Mouse (Mus musculus) embryonic stem cell, embryonic (primary cell): Measurements from ENCODE around the gene Fgf13.

Experiments
- CTCF ChIA-PET, 4 experiments: fragments of 300-600 bp in 2 of 4; fragments of 350-600 bp in 2 of 4; sonication (Branson Sonifier 250); formaldehyde crosslinking; loops; one replicate each; lab custom pipeline; 2022; ENCODE audit warnings: inconsistent platforms in 2 of 4; lab: Charles Lee
- POLR2A ChIA-PET, 4 experiments: fragments of 300-600 bp in 2 of 4; fragments of 350-600 bp in 2 of 4; sonication (Branson Sonifier 250); formaldehyde crosslinking; loops; one replicate each; lab custom pipeline; 2022; ENCODE audit warnings: antibody characterized with exemption in 4 of 4, inconsistent platforms in 1 of 4; lab: Charles Lee

Gene Fgf13

DNA sequence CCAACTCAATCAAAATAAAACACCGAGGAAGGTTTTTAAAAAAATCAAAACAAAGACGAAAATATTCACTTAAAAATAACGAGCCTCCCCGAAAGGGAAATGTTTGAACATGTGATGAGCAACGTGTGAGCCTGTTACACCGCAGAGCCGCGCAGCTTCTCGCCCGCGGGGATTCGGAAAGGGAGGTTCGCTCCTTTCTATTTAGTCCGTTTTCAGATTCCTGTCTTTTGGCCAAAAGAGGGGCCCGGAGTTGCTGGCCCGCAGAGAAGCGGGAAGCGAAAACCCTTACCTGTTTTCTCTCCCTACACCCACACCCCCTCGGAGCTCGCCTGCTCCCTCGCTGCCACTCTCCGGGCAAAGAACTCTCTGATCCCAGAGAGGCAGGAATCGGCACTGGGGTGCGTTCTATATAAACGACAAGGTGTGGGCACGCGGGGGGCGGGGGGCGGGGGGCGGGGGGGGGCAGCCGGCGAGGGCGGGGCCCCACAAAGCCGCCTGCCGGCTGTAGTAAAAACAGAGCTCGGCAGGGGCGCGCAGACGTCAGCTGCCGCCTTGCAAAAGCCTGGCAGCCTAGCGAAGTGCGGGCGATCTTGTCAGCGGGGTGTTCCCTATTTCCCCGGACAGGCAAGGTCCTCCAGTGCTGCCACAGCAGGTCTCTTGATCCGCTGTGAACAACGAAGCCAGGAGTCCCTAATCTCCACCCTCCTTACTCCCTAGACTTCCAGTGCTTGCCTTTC is at the start of gene Fgf13:
Fgf13 (minus strand) TSS at position 377 of the 737 bp plus-strand sequence.
- ChIA-PET POLR2A (interaction anchor here in 2 of 4 experiments (0.5 to 0.6 kb wide), 2 partner anchors 11 to 1447 kb away, joined by 3 read pairs; no protein-coding TSS in a partner anchor), CTCF (interaction anchor here in 2 of 4 experiments (0.7 to 1.3 kb wide), 2 partner anchors 373 to 755 kb away, joined by 4 to 6 read pairs; no protein-coding TSS in a partner anchor)

DNA sequence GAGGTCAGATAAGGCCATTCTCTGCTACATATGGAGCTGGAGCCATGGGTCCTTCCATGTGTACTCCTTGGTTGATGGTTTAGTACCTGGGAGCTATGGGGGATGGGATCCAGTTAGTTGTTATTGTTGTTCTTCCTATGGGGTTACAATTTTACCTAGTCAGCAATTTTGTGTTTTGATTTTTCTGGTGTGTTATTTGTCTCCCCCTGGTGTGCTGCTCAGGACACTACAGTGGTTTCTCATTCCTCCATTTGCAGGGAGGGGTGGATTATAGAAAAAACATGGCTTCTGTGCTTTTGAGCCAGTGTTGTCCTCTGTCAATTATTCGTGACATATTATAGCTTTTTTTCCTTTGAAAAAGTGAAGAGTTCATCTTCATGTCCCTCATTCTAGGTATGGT is 38.7 kb upstream of the Fgf13 start:
- ChIA-PET POLR2A (no interaction called here), CTCF (no interaction called here)

DNA sequence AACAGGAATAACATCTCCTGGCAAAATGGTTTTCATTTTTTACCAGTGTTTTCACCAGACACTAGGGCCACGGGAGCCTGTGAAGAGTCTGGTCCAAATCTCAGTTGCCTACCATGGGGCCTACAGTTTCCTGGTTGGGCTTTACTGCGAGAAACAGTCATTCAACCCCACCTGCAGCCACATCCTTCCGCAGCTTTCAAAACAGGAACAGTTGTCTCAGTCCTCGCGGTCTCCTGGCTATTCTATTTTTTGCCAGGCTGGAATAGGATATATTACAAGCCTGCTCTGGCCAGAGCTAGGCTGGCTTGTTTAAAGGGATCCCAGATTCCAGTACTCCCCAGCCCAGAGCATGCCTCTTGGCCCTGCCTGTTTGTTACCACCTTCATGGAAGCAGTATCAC is 21.2 kb upstream of the Fgf13 start:
- ChIA-PET CTCF (no interaction called here), POLR2A (no interaction called here)

DNA sequence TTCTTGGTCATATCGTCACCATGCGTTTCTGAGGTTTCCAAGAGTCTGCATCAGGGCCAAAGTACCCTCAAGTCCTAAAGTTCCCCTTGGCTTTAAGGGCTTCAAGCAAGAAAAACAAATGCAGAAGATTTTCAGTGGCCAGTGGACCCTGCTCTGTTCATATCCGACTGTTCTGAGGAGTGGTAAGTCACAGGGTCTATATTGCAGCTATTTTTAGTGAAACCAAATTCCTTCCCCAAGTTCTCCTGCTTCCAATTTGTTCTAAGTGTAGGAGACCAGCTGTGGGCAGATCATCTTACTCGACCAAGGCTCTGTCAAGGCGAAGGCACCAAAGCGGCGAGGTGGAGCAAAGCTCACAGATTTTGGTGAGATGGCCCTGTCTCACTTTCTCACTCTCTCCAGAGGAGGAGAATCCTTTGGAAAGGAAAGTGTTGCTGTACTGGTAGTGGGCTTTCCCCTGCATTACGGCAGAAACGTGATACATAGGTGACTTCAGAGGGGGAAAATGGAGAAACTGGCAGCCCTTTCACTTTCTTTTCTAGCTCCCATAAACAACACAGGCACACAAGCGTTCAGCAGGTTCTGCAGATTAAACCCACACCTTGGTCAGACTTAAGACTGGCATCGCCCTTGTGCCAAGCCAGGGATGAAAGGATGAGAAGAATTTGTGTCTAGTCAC is 17.8 kb upstream of the Fgf13 start:
- ChIA-PET POLR2A (no interaction called here), CTCF (no interaction called here)

DNA sequence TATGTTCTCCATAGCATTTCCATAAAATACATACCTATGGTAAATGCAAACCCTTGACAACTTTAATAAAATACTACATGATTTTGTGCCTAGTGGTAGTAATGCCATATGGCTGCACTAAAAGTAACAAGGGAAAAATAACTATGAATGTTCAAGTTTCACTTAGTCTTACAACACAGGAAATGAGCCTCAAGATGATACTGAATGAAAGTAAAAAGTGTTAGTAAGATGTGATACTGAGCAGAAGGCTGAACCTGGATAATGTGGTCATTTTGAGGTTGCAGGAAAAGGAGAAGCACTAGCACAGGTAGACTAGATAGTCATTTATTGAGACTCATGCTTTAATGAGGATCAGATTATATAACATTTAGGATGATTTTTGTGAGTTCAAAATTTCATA is 16.2 kb upstream of the Fgf13 start:
- ChIA-PET CTCF (no interaction called here), POLR2A (no interaction called here)

DNA sequence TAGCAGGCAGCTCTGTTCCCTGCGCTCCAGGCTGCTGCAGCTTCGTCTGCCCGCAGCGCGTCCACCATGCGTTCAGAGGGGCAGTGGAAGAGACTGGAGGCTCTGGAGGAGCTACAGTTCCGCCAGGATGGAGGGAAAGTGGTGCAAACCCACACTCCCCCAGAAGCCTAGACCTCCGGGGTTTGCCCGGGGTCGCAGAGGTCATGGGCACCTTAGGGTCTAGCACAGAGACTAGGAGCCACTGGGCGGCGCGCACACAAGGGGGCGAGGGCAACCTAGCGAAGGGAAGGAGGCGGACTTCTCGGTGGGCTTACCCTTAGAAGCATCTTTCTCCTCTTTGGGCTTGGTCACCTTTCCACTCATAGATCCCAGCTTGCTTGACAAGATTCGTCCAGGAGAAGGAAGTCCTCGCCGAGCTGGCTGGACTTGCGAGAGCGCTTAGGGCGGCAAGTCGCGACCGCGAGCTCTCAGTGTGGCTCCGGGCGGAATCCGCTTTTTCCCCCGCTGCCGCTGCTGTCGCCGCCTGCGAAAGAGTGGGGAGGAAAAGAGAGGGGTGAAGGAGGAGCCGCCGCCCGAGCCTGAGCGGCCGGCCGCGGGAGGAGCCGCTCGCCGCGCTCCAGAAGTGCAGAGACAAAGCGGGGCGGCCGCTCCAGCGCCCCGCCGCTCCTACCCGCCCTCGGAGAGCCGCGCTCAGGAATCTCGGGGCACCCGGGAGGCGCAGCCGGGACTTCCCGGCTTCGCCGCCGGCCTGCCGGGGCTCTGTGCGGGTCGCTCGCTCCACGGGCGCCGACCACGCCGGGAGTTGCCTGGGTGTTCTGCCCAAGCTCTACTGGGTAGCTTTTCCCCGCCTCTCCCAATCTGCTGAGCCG is 811 bp downstream of the Fgf13 start:
- CTCF ChIA-PET, result interaction anchor here in 1 of 4 experiments (1.3 kb wide), 1 partner anchor 373 kb away, joined by 4 read pairs; no protein-coding TSS in a partner anchor
- POLR2A ChIA-PET, result interaction anchor here in 1 of 4 experiments (0.5 to 0.6 kb wide), 2 partner anchors 15 to 88 kb away, joined by 3 read pairs; no protein-coding TSS in a partner anchor

DNA sequence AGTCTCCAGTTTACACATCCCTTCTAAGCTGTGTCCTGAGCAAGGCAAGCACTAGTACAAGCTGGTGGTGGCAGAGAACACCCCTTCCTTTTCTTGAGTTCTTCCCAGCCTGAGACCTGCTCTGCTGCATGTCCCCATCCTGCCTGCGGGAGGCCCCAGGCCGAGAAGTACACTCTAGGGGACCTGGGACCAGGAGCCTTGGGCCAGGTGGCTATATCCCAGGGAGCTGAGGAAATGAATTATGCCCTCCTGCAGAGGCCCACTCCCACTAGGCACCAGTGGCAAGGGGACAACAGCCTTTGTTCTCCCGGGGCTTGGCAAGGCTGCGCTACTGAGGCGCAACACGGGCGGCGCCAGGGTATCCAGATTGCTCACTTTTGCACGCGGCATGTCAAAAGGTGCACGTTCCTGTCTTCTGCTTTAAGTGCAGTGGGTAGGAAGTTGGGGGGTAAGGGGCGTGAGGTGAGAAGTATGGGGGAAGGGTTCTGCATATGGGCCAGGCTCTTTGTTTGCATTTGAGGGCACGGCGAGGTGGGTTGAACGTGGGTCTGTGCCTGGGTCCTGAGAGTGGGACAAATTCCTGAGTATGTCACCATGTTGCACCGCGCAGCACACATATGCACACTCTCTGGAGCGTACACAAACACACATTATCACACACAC is 1.7 kb downstream of the Fgf13 start:
- CTCF ChIA-PET, result no interaction called here
- POLR2A ChIA-PET, result no interaction called here

DNA sequence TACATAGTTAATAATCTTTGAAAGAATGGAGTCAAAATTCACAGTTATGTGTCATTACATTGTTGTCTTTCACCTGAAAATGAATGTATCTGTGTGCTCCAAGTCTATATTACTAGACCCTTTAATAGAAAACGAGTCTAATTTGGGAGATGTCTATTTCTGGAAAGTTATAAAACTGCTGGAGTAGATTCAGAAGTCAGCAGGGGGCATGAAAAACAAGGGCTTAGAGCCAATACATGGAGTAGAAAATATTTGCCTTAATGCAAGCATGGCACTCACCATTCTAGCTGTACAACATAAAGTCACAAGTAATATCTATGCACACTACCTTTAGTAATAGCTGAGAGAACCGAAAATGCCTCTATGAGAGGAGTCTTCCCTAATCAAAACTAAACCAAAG is 19.9 kb downstream of the Fgf13 start:
- CTCF ChIA-PET, result no interaction called here

DNA sequence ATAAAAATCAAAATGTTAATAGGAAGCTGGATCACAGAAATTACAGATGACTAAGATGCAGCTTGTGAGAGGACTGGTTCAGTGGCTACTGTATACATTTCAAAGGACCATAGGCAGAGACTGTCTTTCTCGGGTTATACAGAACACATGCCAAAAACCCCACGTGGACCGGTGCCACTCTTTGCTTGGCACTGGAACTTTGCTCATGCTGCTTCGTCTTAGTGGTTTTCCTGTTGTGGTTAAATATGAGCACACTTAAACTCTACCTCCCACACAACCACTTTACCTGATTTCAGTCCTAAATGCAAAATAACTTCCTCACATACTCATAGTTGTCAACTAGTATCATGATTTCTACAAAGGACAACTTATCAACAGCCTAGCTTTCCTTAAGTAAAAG is 59.6 kb downstream of the Fgf13 start:
- ChIA-PET POLR2A (no interaction called here), CTCF (no interaction called here)

More for the DNA sequence above, 19.9 kb downstream of the Fgf13 start:
- POLR2A ChIA-PET, result no interaction called here

DNA sequence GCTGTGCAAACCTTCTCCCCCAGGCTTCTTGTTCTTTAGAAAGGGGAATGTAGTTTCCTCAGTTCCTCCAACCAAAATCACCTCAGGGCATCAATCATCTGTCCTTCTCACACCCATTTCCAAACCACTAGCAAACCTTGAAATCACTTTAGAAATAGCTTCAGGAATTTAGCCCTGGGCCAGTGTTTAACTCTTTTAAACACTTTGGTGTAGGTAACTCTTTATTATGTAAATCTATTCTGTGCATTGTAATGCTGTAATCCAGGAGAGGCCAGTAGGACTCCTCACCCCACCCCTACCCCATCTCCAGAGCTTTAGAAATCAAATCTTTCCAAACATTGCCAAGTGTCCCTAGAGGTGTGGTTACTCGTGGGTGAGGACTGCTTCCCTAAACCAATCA is 74.5 kb downstream of the Fgf13 start:
- ChIA-PET POLR2A (interaction anchor here in 1 of 4 experiments (0.7 kb wide), 1 partner anchor 63 kb away, joined by 3 read pairs; no protein-coding TSS in a partner anchor), CTCF (no interaction called here)

DNA sequence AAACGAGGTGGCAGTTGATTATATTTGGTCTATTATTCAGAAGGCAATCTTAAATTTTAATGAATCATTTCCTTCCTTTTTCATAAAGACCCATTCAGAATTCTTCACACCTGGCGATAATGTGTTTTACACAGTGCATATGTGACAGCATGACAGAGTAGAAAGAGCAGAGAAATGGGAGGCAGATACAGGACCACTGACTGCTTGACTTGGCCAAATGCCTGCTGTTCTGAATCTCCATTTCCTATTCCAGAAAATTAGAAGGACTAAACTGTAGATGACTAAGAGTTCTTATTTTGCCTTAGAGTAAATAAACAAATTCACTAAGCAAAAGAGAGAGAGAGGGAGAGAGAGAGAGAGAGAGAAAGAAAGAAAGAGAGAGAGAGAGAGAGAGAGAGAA is 82.4 kb downstream of the Fgf13 start:
- ChIA-PET CTCF (no interaction called here), POLR2A (no interaction called here)

DNA sequence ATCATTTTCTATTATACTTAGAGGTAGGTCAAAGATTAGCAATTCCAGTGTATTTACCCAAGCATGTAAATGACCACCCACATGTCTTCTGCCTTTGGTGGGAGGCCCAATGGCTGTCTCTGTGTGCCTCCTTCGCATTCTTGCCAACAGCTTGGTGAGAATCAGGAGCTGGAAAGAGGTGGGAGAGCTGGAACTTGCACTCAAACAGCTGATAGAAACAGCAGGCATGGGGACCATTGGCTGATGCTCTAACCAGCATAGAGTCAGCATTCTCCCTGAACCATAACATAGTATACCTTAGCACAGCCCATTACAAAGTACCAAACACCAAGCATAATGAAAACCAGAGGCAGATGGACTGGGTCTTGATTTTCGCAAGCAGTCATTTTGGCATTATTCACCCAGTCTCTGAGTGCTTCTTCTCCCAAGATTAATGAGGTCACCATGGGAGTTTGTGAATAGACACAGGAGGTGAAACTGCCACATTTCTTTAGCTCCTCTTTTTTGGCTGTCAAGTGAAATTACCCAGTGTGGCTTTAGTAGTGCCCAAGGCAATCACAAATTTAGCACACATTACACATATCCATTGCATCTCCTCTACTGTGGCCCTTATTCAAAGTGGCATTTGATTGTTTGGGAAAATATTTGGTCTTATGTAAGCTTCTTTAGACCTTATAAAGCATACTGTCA is 165.1 kb downstream of the Fgf13 start:
- ChIA-PET CTCF (no interaction called here), POLR2A (no interaction called here)

DNA sequence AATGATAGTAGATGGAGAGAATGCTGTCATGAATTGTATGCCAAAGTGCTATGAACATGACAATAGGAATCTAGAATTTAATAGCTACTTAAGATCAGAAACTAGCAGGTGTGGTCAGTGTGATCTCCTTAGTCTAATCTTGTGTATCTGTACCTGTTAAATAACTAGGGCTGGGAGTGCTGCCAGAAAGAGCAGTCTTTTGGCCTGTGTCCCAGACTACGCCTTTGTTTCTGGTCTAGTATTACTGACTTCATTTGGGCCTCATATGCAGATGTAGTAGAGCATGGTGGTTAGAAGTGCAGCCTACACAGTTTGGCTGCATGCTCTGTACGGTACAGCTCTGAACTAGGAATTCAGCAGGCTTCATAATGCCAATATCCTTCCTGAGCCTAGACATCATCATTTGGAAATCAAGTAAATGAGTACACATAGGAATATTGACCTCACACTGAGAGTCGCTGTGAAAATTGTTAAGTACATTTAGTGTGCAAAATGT is 276.9 kb downstream of the Fgf13 start:
- CTCF ChIA-PET, result no interaction called here
- POLR2A ChIA-PET, result interaction anchor here in 1 of 4 experiments (0.9 kb wide), 1 partner anchor 10 kb away, joined by 3 read pairs; no protein-coding TSS in a partner anchor

DNA sequence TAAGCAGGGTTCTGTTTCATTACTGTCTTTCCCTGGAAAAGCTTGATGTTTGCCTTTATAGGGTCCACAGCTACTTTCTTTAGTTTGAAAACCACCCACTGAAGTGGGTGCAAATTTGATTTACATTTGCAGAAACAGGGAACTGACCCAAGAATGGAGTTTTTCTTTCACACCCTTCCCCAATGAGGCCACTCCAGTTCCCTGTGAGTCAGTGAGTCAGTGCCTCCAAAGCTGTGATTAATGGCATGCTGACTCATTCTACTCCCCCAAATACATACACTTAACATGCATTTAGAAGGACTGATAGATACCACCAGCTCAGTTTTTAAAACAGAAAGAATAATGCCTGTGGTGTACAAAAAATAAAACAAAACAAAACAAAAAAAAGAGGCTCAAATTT is 316.3 kb downstream of the Fgf13 start:
- ChIA-PET CTCF (no interaction called here), POLR2A (no interaction called here)

DNA sequence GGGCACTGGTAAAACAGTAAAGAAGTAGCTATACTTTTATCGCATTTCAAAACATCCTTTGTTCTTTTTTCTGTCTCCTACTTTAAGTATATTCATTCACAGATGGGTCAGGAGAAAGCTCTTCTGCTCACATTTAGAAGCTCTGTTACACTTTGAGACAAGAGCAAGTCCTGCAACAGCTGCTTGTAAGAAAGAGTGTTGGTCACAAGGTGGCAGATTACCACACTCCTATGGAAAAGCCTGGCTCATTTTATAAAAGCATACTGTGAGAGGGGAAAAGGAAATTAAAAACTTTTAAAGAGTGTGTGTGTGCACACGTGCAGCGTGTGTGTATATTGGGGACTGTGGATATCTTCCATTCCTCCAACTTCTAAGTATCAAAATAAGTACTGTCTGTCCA is 324.1 kb downstream of the Fgf13 start:
- ChIA-PET CTCF (no interaction called here), POLR2A (no interaction called here)

DNA sequence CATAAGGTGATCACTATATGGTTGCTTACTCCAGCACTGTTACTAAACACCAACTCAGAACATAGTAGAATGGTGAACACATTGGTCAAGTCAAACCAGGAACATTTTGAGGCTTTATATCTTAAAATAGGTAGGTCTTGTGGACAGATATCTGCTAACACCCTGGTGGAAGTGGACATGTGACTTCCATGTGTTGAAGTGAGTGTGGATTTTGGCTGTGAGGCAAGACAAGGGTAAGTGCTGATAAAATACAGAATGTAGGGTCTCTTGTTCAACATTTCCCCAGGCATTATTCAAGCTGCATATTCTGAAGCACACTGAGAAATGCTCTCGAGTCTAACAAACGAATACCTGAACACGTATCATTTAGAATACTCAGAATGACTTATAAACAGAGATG is 324.7 kb downstream of the Fgf13 start:
- ChIA-PET CTCF (no interaction called here), POLR2A (no interaction called here)

DNA sequence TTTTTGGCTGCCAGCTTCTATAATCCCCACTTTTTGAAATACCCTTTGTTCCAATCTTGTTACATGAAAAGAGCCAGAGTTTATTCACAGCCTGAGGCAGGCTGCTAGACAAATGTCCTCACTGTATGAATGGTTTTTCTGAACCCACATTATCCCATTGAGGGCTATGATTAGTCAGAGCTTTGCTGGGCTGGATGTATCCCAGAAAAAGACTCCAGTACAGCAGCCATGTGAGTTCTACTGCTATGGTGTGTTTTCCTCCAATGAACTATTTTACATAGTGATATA is 326.5 kb downstream of the Fgf13 start:
- ChIA-PET POLR2A (no interaction called here), CTCF (no interaction called here)

DNA sequence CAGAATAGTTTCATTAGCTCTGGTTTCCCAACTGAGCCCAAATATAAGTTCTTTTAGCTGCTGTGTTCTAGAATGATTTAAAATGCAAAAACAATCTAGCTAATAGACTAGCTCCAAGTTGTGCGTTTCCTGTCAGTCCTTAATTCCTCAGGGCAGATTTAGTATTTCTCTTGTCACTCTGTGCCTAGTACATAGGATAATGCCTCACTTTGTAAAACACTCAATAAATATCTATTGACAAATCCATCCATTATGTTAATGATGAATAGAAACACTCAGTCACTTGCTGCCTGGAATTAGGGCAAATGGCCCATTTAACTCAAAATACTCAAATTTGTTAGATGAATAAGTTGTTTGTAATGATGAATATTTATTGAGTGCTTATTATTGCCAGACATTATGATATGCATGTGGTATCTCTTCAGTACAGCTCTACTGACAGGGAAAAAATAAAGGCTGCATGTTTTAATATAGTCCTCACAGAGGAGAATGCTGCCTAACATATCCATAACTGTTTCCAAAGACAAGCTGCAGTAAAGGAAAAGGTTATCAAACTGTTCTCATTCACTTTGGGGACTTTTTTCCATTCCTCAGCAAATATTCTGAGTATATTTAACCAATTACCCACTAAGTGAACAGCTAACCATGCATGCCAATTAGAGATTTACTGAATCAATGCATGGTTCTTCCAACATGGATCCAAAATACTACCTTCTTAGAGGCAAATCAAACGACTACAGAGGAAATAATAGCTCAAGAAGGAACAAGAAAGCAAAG is 327.0 kb downstream of the Fgf13 start:
- ChIA-PET CTCF (no interaction called here), POLR2A (no interaction called here)
